Mouse (Mus musculus) ES-Bruce4 (cell line): ENCODE data around the gene Ssx2ip.

Experiments used
- CTCF ChIP-seq: IDR thresholded peaks from one replicate; pipeline ENCODE4 v1.8.1; 2011; ENCODE audit warnings: low read depth, low read length
- POLR2A ChIP-seq: IDR thresholded peaks from one replicate; pipeline ENCODE4 v1.8.1; 2011; ENCODE audit warnings: low read length; ENCODE audit not compliant: insufficient read depth

DNA sequence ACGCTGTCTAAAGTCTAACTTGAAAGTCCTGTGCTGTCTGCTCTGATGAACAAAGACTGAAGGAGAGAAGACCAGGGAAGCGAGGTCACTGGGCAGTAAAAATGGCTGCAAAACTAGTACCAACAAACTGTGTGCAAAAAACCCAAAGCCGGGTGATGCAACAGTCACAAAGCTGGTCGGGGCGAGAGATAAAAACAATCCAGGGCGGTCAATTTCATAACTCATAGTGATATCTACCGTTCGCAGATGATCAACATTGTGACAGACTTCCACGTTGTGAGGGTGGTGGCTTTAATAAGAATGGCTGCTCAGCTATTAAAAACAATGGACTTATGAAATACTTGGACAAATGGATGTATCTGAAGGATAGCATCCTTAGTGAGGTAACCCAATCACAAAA is 39.0 kb upstream of the Ssx2ip start:
- TF ChIP-seq CTCF = no peak
- TF ChIP-seq POLR2A = no peak
